Mouse (Mus musculus) midbrain, embryonic 12.5 days (tissue): ENCODE data around the gene Kcne3. TPM values are rescaled to one million over a fixed set of nuclear protein-coding genes. Genes with fewer than 3 reads are reported as not detected.

Source experiments
- ATAC-seq: fragments of 200-750 bp; cut with Nextera tagmentation; 2 replicates; pipeline ENCODE4 v1.8.0; 2017; ENCODE audit warnings: low read depth, moderate TSS enrichment, moderate library complexity; ENCODE audit not compliant: low FRiP score
- H3K27ac ChIP-seq: fragments of 300-500 bp; sonication (generic); replicated peaks from 2 replicates; pipeline ENCODE4 v1.5.1; 2016; ENCODE audit warnings: mild to moderate bottlenecking
- H3K27me3 ChIP-seq: fragments of 300-500 bp; sonication (generic); 2 replicates; pipeline ENCODE4 v1.6.1; 2016; ENCODE audit warnings: mild to moderate bottlenecking
- H3K36me3 ChIP-seq: fragments of 300-500 bp; sonication (generic); 2 replicates; pipeline ENCODE4 v1.6.1; 2016
- H3K4me1 ChIP-seq: fragments of 300-500 bp; sonication (generic); 2 replicates; pipeline ENCODE4 v1.6.1; 2016
- H3K4me2 ChIP-seq: fragments of 300-500 bp; sonication (generic); replicated peaks from 2 replicates; pipeline ENCODE4 v1.6.1; 2016; ENCODE audit warnings: mild to moderate bottlenecking, moderate library complexity
- H3K4me3 ChIP-seq: fragments of 300-500 bp; sonication (generic); 2 replicates; pipeline ENCODE4 v1.5.1; 2016; ENCODE audit warnings: mild to moderate bottlenecking
- H3K9ac ChIP-seq: fragments of 300-500 bp; sonication (generic); replicated peaks from 2 replicates; pipeline ENCODE4 v1.6.1; 2016; ENCODE audit warnings: mild to moderate bottlenecking, moderate library complexity
- H3K9me3 ChIP-seq: fragments of 300-500 bp; sonication (generic); 2 replicates; pipeline ENCODE4 v1.6.1; 2016; ENCODE audit warnings: mild to moderate bottlenecking
- WGBS: fragments of 180-500 bp; shearing (Covaris S2); methylation state at CpG from one replicate; pipeline ENCODE4 v1.1.7; 2016; 5-methylcytosine and 5-hydroxymethylcytosine counted together
- polyA plus RNA-seq: library from polyadenylated mRNA; unstranded; fragments of >200 nt; fragmentation: Nextera tagmentation; extraction: Ambion mirVana; gene quantifications from 2 replicates; pipeline ENCODE4 v1.2.1, GENCODE M21; 2016

The Kcne3 gene
- 1.4 and 1.5 TPM in 2 replicates for polyA plus RNA-seq

GRCm38 (mm10) chr7:100176269-100176668 lies at the start of gene Kcne3:
Kcne3 (plus strand) TSS chr7:100176502.
- no peak for ATAC-seq
- Histone ChIP-seq H3K9ac (no peak within 1 kb of the TSS), H3K9me3 (no peaks in the 10 kb centered on the region), H3K4me2 (no peak within 1 kb of the TSS), H3K4me3 (no peak within 1 kb of the TSS), H3K27me3 (peaks cover 51% of the 10 kb centered on the region), H3K36me3 (no peaks in the 10 kb centered on the region), H3K4me1 (peaks cover 13% of the 10 kb centered on the region), H3K27ac (no peak within 1 kb of the TSS)
- WGBS = 91% methylated on average over 3 of the region's 3 CpGs

GRCm38 (mm10) chr7:100126514-100126913 lies 49.8 kb upstream of the Kcne3 start:
- Histone ChIP-seq H3K4me3 (no peak overlapping the region), H3K9me3 (peaks cover 5% of the 10 kb centered on the region; the same call in 1 of the 2 replicates), H3K4me1 (no peaks in the 10 kb centered on the region), H3K27ac (no peak overlapping the region), H3K9ac (no peak overlapping the region), H3K4me2 (no peak overlapping the region), H3K36me3 (no peaks in the 10 kb centered on the region), H3K27me3 (no peaks in the 10 kb centered on the region)
- ATAC-seq = no peak
- WGBS = 81% methylated on average over 7 of the region's 7 CpGs

GRCm38 (mm10) chr7:100128262-100129041 lies 47.9 kb upstream of the Kcne3 start:
- ATAC-seq = no peak
- Histone ChIP-seq H3K9me3 (peaks cover 5% of the 10 kb centered on the region; the same call in 1 of the 2 replicates), H3K4me3 (no peak overlapping the region), H3K27me3 (no peaks in the 10 kb centered on the region), H3K36me3 (no peaks in the 10 kb centered on the region), H3K27ac (no peak overlapping the region), H3K4me1 (no peaks in the 10 kb centered on the region), H3K9ac (no peak overlapping the region), H3K4me2 (no peak overlapping the region)
- 90% methylated on average over 7 of the region's 7 CpGs for WGBS

- Histone ChIP-seq H3K27me3 (no peaks in the 10 kb centered on the region), H3K4me3 (no peak overlapping the region), H3K4me1 (no peaks in the 10 kb centered on the region), H3K9ac (no peak overlapping the region), H3K4me2 (no peak overlapping the region), H3K36me3 (no peaks in the 10 kb centered on the region), H3K9me3 (no peaks in the 10 kb centered on the region), H3K27ac (no peak overlapping the region)
- WGBS = 78% methylated on average over 6 of the region's 6 CpGs
- no peak for ATAC-seq
Observed at GRCm38 (mm10) chr7:100130592-100130991, 45.7 kb upstream of the Kcne3 start.

GRCm38 (mm10) chr7:100132379-100132778 lies 43.9 kb upstream of the Kcne3 start:
- H3K9me3 ChIP-seq = no peaks in the 10 kb centered on the region
- H3K4me1 ChIP-seq = no peaks in the 10 kb centered on the region
- no peak for ATAC-seq
- H3K4me2 ChIP-seq = no peak overlapping the region
- WGBS = 60% methylated on average over 1 of the region's 1 CpGs
- no peak overlapping the region for H3K27ac ChIP-seq
- H3K27me3 ChIP-seq = no peaks in the 10 kb centered on the region
- no peak overlapping the region for H3K9ac ChIP-seq
- no peaks in the 10 kb centered on the region for H3K36me3 ChIP-seq
- H3K4me3 ChIP-seq = no peak overlapping the region

- 82% methylated on average over 9 of the region's 9 CpGs for WGBS
- no peak overlapping the region for H3K4me3 ChIP-seq
- H3K4me2 ChIP-seq = no peak overlapping the region
- no peaks in the 10 kb centered on the region for H3K27me3 ChIP-seq
- no peak for ATAC-seq
- no peaks in the 10 kb centered on the region for H3K4me1 ChIP-seq
- H3K9ac ChIP-seq = no peak overlapping the region
- no peak overlapping the region for H3K27ac ChIP-seq
- no peaks in the 10 kb centered on the region for H3K36me3 ChIP-seq
- H3K9me3 ChIP-seq = no peaks in the 10 kb centered on the region
Observed at GRCm38 (mm10) chr7:100137038-100137437, 39.3 kb upstream of the Kcne3 start.

GRCm38 (mm10) chr7:100138075-100138474 lies 38.2 kb upstream of the Kcne3 start:
- Histone ChIP-seq H3K36me3 (no peaks in the 10 kb centered on the region), H3K27ac (no peak overlapping the region), H3K4me1 (no peaks in the 10 kb centered on the region), H3K9ac (no peak overlapping the region), H3K4me2 (no peak overlapping the region), H3K4me3 (no peak overlapping the region), H3K27me3 (no peaks in the 10 kb centered on the region), H3K9me3 (no peaks in the 10 kb centered on the region)
- no peak for ATAC-seq
- 94% methylated on average over 4 of the region's 4 CpGs for WGBS

GRCm38 (mm10) chr7:100140591-100140990 lies 35.7 kb upstream of the Kcne3 start:
- Histone ChIP-seq H3K4me3 (no peak overlapping the region), H3K9me3 (no peaks in the 10 kb centered on the region), H3K36me3 (no peaks in the 10 kb centered on the region), H3K27ac (no peak overlapping the region), H3K9ac (no peak overlapping the region), H3K4me1 (no peaks in the 10 kb centered on the region), H3K27me3 (no peaks in the 10 kb centered on the region), H3K4me2 (no peak overlapping the region)
- ATAC-seq = no peak
- 70% methylated on average over 1 of the region's 1 CpGs for WGBS

GRCm38 (mm10) chr7:100148586-100148985 lies 27.7 kb upstream of the Kcne3 start:
- ATAC-seq = no peak
- Histone ChIP-seq H3K9me3 (no peaks in the 10 kb centered on the region), H3K4me1 (no peaks in the 10 kb centered on the region), H3K27ac (no peak overlapping the region), H3K27me3 (no peaks in the 10 kb centered on the region), H3K9ac (no peak overlapping the region), H3K4me2 (no peak overlapping the region), H3K4me3 (no peak overlapping the region), H3K36me3 (no peaks in the 10 kb centered on the region)
- 94% methylated on average over 4 of the region's 4 CpGs for WGBS

GRCm38 (mm10) chr7:100150086-100150485 lies 26.2 kb upstream of the Kcne3 start:
- no peaks in the 10 kb centered on the region for H3K9me3 ChIP-seq

GRCm38 (mm10) chr7:100150626-100151025 lies 25.7 kb upstream of the Kcne3 start:
- Histone ChIP-seq H3K9ac (no peak overlapping the region), H3K27me3 (no peaks in the 10 kb centered on the region), H3K27ac (no peak overlapping the region), H3K4me1 (no peaks in the 10 kb centered on the region), H3K4me3 (no peak overlapping the region), H3K4me2 (no peak overlapping the region), H3K36me3 (no peaks in the 10 kb centered on the region), H3K9me3 (no peaks in the 10 kb centered on the region)
- ATAC-seq = no peak
- 85% methylated on average over 11 of the region's 11 CpGs for WGBS

More at GRCm38 (mm10) chr7:100150086-100150485, 26.2 kb upstream of the Kcne3 start:
- H3K4me3 ChIP-seq = no peak overlapping the region
- H3K9ac ChIP-seq = no peak overlapping the region
- no peak overlapping the region for H3K4me2 ChIP-seq
- H3K27me3 ChIP-seq = no peaks in the 10 kb centered on the region
- H3K4me1 ChIP-seq = no peaks in the 10 kb centered on the region
- no peaks in the 10 kb centered on the region for H3K36me3 ChIP-seq
- H3K27ac ChIP-seq = no peak overlapping the region
- 71% methylated on average over 10 of the region's 10 CpGs for WGBS
- no peak for ATAC-seq

- no peak for ATAC-seq
- Histone ChIP-seq H3K27me3 (peaks cover 9% of the 10 kb centered on the region), H3K4me2 (no peak overlapping the region), H3K4me3 (no peak overlapping the region), H3K4me1 (peaks cover 6% of the 10 kb centered on the region), H3K36me3 (no peaks in the 10 kb centered on the region), H3K9me3 (no peaks in the 10 kb centered on the region), H3K27ac (no peak overlapping the region), H3K9ac (no peak overlapping the region)
- WGBS = 83% methylated on average over 4 of the region's 4 CpGs
Observed at GRCm38 (mm10) chr7:100157669-100158068, 18.6 kb upstream of the Kcne3 start.
